Mouse (Mus musculus): ENCODE data around the gene Vmn1r93. TPM values are rescaled to one million over a fixed set of nuclear protein-coding genes. Genes with fewer than 3 reads are reported as not detected.
"Not testable (repeated sequence)": the region's sequence is repeated elsewhere in the genome, so short reads cannot be mapped to it uniquely, and the experiment has no call there.

Gene Vmn1r93
- polyA plus RNA-seq (2015; fragmentation: Nextera tagmentation; extraction: Ambion mirVana): not detected in 2 replicates

DNA sequence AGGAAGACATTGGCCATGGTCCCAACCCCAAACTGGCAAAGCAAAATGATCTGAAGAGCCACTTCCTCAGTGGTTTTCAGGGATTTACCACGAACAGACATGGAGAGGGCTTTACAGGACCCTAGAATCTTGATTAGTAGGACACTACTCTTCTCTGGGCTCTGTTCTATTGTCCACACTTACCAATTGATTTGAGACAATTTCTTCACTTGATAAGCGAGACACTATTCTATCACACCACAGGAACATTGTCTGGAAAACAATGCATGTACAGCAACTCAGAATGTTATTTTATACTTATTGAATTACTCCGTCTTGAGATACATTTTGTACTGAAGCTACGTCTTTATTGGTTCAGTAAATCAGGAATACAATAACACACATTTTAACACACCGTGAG, at the start of gene Vmn1r93:
Gene Vmn1r93, minus strand, starts transcription at position 101 of the 400 bp plus-strand sequence.
- H3K4me3 ChIP-seq (ENCODE audit: low read depth, low read length); H3K4me2 ChIP-seq (replicated peaks; ENCODE audit: low read depth); H3K9me3 ChIP-seq (ENCODE audit: control insufficient read depth); H3K4me1 ChIP-seq (replicated peaks; ENCODE audit: control insufficient read depth, insufficient read depth, low read length); H3K36me3 ChIP-seq (ENCODE audit: control insufficient read depth, insufficient read depth); H3K9ac ChIP-seq (ENCODE audit: low read depth, low read length); H3K27me3 ChIP-seq (replicated peaks; ENCODE audit: control insufficient read depth, insufficient read depth, low read length); H3K27ac ChIP-seq (ENCODE audit: low read depth, low read length); ATAC-seq: not testable (repeated sequence)
- WGBS: no CpG with 5 or more reads among the region's 5 CpGs

DNA sequence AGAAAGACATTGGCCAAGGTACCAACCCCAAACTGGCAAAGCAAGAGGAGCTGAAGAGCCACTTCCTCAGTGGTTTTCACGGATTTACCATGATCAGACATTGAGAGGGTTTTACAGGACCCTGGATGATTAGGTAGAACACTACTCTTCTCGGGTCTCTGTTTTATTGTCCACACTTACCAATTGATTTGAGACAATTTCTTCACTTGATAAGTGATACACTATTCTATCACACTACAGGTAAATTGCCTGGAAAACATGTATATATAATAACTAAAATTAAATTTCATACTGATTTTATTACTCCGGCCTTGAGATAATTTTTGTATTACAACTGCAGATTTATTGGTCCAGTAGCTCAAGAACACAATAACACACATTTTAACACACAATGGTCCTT, 29.4 kb upstream of the Vmn1r93 start, which contains the start of gene Vmn1r94:
Gene Vmn1r94, minus strand, starts transcription at position 101 of the 400 bp plus-strand sequence.
- not testable (repeated sequence) for H3K9me3 ChIP-seq (ENCODE audit: control insufficient read depth); H3K4me2 ChIP-seq (replicated peaks; ENCODE audit: low read depth); H3K4me1 ChIP-seq (replicated peaks; ENCODE audit: control insufficient read depth, insufficient read depth, low read length); ATAC-seq; H3K27me3 ChIP-seq (replicated peaks; ENCODE audit: control insufficient read depth, insufficient read depth, low read length); H3K27ac ChIP-seq (ENCODE audit: low read depth, low read length); H3K4me3 ChIP-seq (ENCODE audit: low read depth, low read length); H3K36me3 ChIP-seq (ENCODE audit: control insufficient read depth, insufficient read depth); H3K9ac ChIP-seq (ENCODE audit: low read depth, low read length)
- no CpG with 5 or more reads among the region's 3 CpGs for WGBS

DNA sequence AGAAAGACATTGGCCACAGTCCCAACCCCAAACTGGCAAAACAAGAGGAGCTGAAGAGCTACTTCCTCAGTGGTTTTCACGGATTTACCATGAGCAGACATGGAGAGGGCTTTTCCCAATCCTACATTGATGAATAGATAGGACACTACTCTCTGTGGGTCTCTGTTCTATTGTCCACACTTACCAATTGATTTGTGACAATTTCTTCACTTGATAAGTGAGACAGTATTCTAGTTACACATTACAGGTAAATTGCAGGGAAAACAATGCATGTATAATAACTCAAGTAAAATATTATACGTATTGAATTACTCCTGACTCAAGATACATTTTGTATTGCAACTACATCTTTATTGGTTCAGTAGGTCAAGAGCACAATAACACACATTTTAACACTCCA, 16.4 kb downstream of the Vmn1r93 start, which contains the start of gene Gm16442:
Gene Gm16442, minus strand, starts transcription at position 101 of the 400 bp plus-strand sequence.
- not testable (repeated sequence) for H3K4me3 ChIP-seq (ENCODE audit: low read depth, low read length); H3K4me1 ChIP-seq (replicated peaks; ENCODE audit: control insufficient read depth, insufficient read depth, low read length); H3K27ac ChIP-seq (ENCODE audit: low read depth, low read length); H3K9ac ChIP-seq (ENCODE audit: low read depth, low read length); H3K9me3 ChIP-seq (ENCODE audit: control insufficient read depth); H3K27me3 ChIP-seq (replicated peaks; ENCODE audit: control insufficient read depth, insufficient read depth, low read length); H3K4me2 ChIP-seq (replicated peaks; ENCODE audit: low read depth); H3K36me3 ChIP-seq (ENCODE audit: control insufficient read depth, insufficient read depth); ATAC-seq
- no CpG with 5 or more reads among the region's 2 CpGs for WGBS

DNA sequence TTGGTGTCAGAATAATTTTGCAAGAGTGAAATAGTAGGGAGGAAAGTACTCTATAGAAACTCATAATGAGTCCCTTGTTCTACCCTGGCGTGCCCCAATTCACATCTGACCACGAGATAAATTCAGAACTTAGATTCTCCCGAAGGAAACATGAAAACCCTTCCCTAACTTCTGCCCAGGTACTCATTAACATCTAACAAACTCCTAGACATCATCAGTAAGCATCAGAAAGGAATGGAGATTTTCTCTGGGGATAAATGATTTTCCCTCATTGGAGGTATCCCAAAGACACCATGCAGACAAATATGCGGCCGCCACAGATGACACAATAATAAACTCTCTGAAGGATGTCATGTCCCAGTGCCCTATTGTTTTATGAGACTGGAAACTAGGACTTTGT, 39.5 kb downstream of the Vmn1r93 start, which contains the start of gene Vmn1r91:
Gene Vmn1r91, plus strand, starts transcription at position 301 of the 400 bp plus-strand sequence.
- WGBS: 77% methylated on average over 5 of the region's 5 CpGs
- H3K9ac ChIP-seq (ENCODE audit: low read depth, low read length); H3K36me3 ChIP-seq (ENCODE audit: control insufficient read depth, insufficient read depth); ATAC-seq; H3K27ac ChIP-seq (ENCODE audit: low read depth, low read length); H3K9me3 ChIP-seq (ENCODE audit: control insufficient read depth); H3K4me2 ChIP-seq (replicated peaks; ENCODE audit: low read depth); H3K4me3 ChIP-seq (ENCODE audit: low read depth, low read length); H3K27me3 ChIP-seq (replicated peaks; ENCODE audit: control insufficient read depth, insufficient read depth, low read length); H3K4me1 ChIP-seq (replicated peaks; ENCODE audit: control insufficient read depth, insufficient read depth, low read length): not testable (repeated sequence)

Other genes with a start within 250 kb of the Vmn1r93 start
- gene Pvr, start 217.9 kb downstream of the Vmn1r93 start, polyA plus RNA-seq (2015; fragmentation: Nextera tagmentation; extraction: Ambion mirVana): 8.9 and 10.7 TPM in 2 replicates
- 171 and 189 TPM in 2 replicates for gene Igsf23, start 188.3 kb downstream of the Vmn1r93 start, polyA plus RNA-seq (2015; fragmentation: Nextera tagmentation; extraction: Ambion mirVana)
- gene Ceacam20, start 173.7 kb downstream of the Vmn1r93 start, polyA plus RNA-seq (2015; fragmentation: Nextera tagmentation; extraction: Ambion mirVana): 36.1 and 39.7 TPM in 2 replicates
- 1.9 and 2.7 TPM in 2 replicates for gene Nlrp9b, start 147.6 kb downstream of the Vmn1r93 start, polyA plus RNA-seq (2015; fragmentation: Nextera tagmentation; extraction: Ambion mirVana)
- not detected in 2 replicates for gene Vmn1r91, start 39.4 kb downstream of the Vmn1r93 start, polyA plus RNA-seq (2015; fragmentation: Nextera tagmentation; extraction: Ambion mirVana)
- not detected in 2 replicates for gene Gm16442, start 16.5 kb downstream of the Vmn1r93 start, polyA plus RNA-seq (2015; fragmentation: Nextera tagmentation; extraction: Ambion mirVana)
- gene Vmn1r94, start 29.3 kb upstream of the Vmn1r93 start, polyA plus RNA-seq (2015; fragmentation: Nextera tagmentation; extraction: Ambion mirVana): not detected in 2 replicates
- gene Vmn1r95, start 54.6 kb upstream of the Vmn1r93 start, polyA plus RNA-seq (2015; fragmentation: Nextera tagmentation; extraction: Ambion mirVana): not detected in 2 replicates
- gene Gm6164, start 66.5 kb upstream of the Vmn1r93 start, polyA plus RNA-seq (2015; fragmentation: Nextera tagmentation; extraction: Ambion mirVana): not detected in 2 replicates
- gene Gm4498, start 94.7 kb upstream of the Vmn1r93 start, polyA plus RNA-seq (2015; fragmentation: Nextera tagmentation; extraction: Ambion mirVana): not detected in 2 replicates
- gene Gm5890, start 123.7 kb upstream of the Vmn1r93 start, polyA plus RNA-seq (2015; fragmentation: Nextera tagmentation; extraction: Ambion mirVana): not detected in 2 replicates
- gene Gm4133, start 195.0 kb upstream of the Vmn1r93 start, polyA plus RNA-seq (2015; fragmentation: Nextera tagmentation; extraction: Ambion mirVana): not detected in 2 replicates
- not detected in 2 replicates for gene Gm5728, start 236.3 kb upstream of the Vmn1r93 start, polyA plus RNA-seq (2015; fragmentation: Nextera tagmentation; extraction: Ambion mirVana)